In genomic region chr1:150748783-150749182, GRCm38 (mm10) we compare ENCODE assay signal across 19 mouse cellular contexts.
A peak's percentile ranks its signal among the peaks of the same experiment; 100 is the strongest.
DNase-seq lines count a peak whose midpoint lies in the region; ATAC-seq and TF ChIP-seq lines count a peak whose summit lies in the region.
"Had no signal": no experiment of that assay in that cellular context is flagged by ENCODE, and none has a peak within 500 bp of the region (broad histone marks: within the 10 kb centered on the region; RNA-seq: fewer than 3 reads in every experiment).

No protein-coding gene starts in this region.

- H3K9ac ChIP-seq in lung, embryonic 14.5 days: no peak overlapping the region
- no peak overlapping the region for H3K9ac ChIP-seq in midbrain, embryonic 11.5 days (ENCODE audit: low read length)
- H3K9ac ChIP-seq in midbrain, embryonic 13.5 days (replicated peaks): no peak overlapping the region

- no peaks in the 10 kb centered on the region for H3K27me3 ChIP-seq in lung, embryonic 14.5 days (ENCODE audit: insufficient read depth, low read length)
- no peaks in the 10 kb centered on the region for H3K27me3 ChIP-seq in midbrain, embryonic 11.5 days (ENCODE audit: control insufficient read depth, insufficient read depth, low read length)
- no peaks in the 10 kb centered on the region for H3K27me3 ChIP-seq in midbrain, embryonic 13.5 days
- H3K27me3 ChIP-seq: CH12.LX, Patski had no signal

- H3K36me3 ChIP-seq in lung, embryonic 14.5 days (ENCODE audit: insufficient read depth): 0 out of 2 replicates have a peak, but pooled peaks cover 3% of the 10 kb centered on the region
- H3K36me3 ChIP-seq in midbrain, embryonic 11.5 days (ENCODE audit: control insufficient read depth, insufficient read depth, low read length): no peaks in the 10 kb centered on the region
- no peaks in the 10 kb centered on the region for H3K36me3 ChIP-seq in midbrain, embryonic 13.5 days
- H3K36me3 ChIP-seq: G1E had no signal

- H3K4me3 ChIP-seq in lung, embryonic 14.5 days (ENCODE audit: low read depth, low read length): no peak overlapping the region
- no peak overlapping the region for H3K4me3 ChIP-seq in midbrain, embryonic 11.5 days (ENCODE audit: low read depth, low read length)
- no peak overlapping the region for H3K4me3 ChIP-seq in midbrain, embryonic 13.5 days (replicated peaks)

- DNase-seq in lung, embryonic 14.5 days: no peak
- DNase-seq in lung, postnatal 25 days (ENCODE audit: low spot score): no peak
- peak; percentile 56 for DNase-seq in midbrain, embryonic 11.5 days (ENCODE audit: low spot score, missing footprints)
- DNase-seq: adrenal gland, adult 2 months; adrenal gland, adult 8-10 months; adrenal gland, postnatal 10 days; adrenal gland, postnatal 14 days; adrenal gland, postnatal 25 days; adrenal gland, postnatal 36 days; B cell, adult 2 months; cerebellum, adult 11 months; cerebellum, adult 11-12 months; cerebellum, adult 18-20 months had no signal

- H3K9me3 ChIP-seq in lung, embryonic 14.5 days (ENCODE audit: low read depth, low read length): no peaks in the 10 kb centered on the region
- no peaks in the 10 kb centered on the region for H3K9me3 ChIP-seq in midbrain, embryonic 11.5 days (ENCODE audit: control insufficient read depth, low read length)
- no peaks in the 10 kb centered on the region for H3K9me3 ChIP-seq in midbrain, embryonic 13.5 days
- H3K9me3 ChIP-seq: G1E had no signal

- no peaks in the 10 kb centered on the region for H3K4me1 ChIP-seq in lung, embryonic 14.5 days (ENCODE audit: insufficient read depth)
- H3K4me1 ChIP-seq in midbrain, embryonic 11.5 days (ENCODE audit: control insufficient read depth, insufficient read depth, low read length): no peaks in the 10 kb centered on the region
- no peaks in the 10 kb centered on the region for H3K4me1 ChIP-seq in midbrain, embryonic 13.5 days (replicated peaks)

- TF ChIP-seq CTCF in lung, embryonic 14.5 days (IDR thresholded peaks at IDR 0.05; ENCODE audit: low read depth): no peak

- 0 out of 2 replicates have a peak, but pooled peaks have one; percentile 60 for ATAC-seq in lung, embryonic 14.5 days (ENCODE audit: insufficient read depth)
- ATAC-seq in midbrain, embryonic 11.5 days (ENCODE audit: low FRiP score): no peak
- ATAC-seq in midbrain, embryonic 13.5 days: no peak
- ATAC-seq: activated CD4-positive, CD25-positive, alpha-beta regulatory T cell, adult 4 months; CD4-positive, CD25-positive, alpha-beta regulatory T cell, adult 4 months; Patski had no signal

- 52% methylated on average over 3 of the region's 3 CpGs for WGBS in lung, embryonic 14.5 days
- 86% methylated on average over 3 of the region's 3 CpGs for WGBS in midbrain, embryonic 11.5 days
- WGBS in midbrain, embryonic 13.5 days: 87% methylated on average over 3 of the region's 3 CpGs

- H3K4me2 ChIP-seq in lung, embryonic 14.5 days: no peak overlapping the region
- H3K4me2 ChIP-seq in midbrain, embryonic 11.5 days: no peak overlapping the region
- H3K4me2 ChIP-seq in midbrain, embryonic 13.5 days (replicated peaks): no peak overlapping the region

- H3K27ac ChIP-seq in lung, embryonic 14.5 days (ENCODE audit: low read depth): no peak overlapping the region
- no peak overlapping the region for H3K27ac ChIP-seq in midbrain, embryonic 11.5 days (ENCODE audit: low read depth, low read length)
- H3K27ac ChIP-seq in midbrain, embryonic 13.5 days: no peak overlapping the region
